Mouse (Mus musculus) MEL (cell line): Measurements from ENCODE around the gene Lrsam1. TPM values are rescaled to one million over a fixed set of nuclear protein-coding genes. Genes with fewer than 3 reads are reported as not detected.

Source experiments
- DNase-seq: peaks from one replicate; pipeline ENCODE4 v3.0.0; 2011; ENCODE audit warnings: low read depth, low spot score
- H3K27ac ChIP-seq: 2 replicates; pipeline ENCODE4 v1.5.1; 2012; ENCODE audit warnings: low read depth, mild to moderate bottlenecking, control low read depth, low read length, moderate library complexity; ENCODE audit not compliant: control insufficient read depth
- H3K27me3 ChIP-seq, 2 experiments: fragments of 150-350 bp in 1 of 2; sonication (generic) in 1 of 2; 2 replicates each; pipeline ENCODE4 v1.6.1; 2012; ENCODE audit warnings: low read length in 2 of 2, mild to moderate bottlenecking in 2 of 2, improper control_type of control experiment in 1 of 2, moderate library complexity in 1 of 2; ENCODE audit not compliant: insufficient read depth in 2 of 2, control insufficient read depth in 1 of 2
- H3K36me3 ChIP-seq, 2 experiments: 2 replicates each; pipeline ENCODE4 v1.6.1; 2012 to 2014; ENCODE audit warnings: low read length in 2 of 2, improper control_type of control experiment in 1 of 2, inconsistent platforms in 1 of 2, mild to moderate bottlenecking in 1 of 2; ENCODE audit not compliant: insufficient read depth in 2 of 2, control insufficient read depth in 1 of 2
- H3K4me1 ChIP-seq, 2 experiments: fragments of 150-350 bp in 1 of 2; sonication (generic) in 1 of 2; 2 replicates each; pipeline ENCODE4 v1.6.1; 2012; ENCODE audit warnings: low read length in 2 of 2, improper control_type of control experiment in 1 of 2, mild to moderate bottlenecking in 1 of 2; ENCODE audit not compliant: insufficient read depth in 2 of 2, control insufficient read depth in 1 of 2
- H3K4me3 ChIP-seq, 2 experiments: fragments of 150-350 bp in 1 of 2; sonication (generic) in 1 of 2; 2 replicates each; pipeline ENCODE4 v1.5.1; 2012; ENCODE audit warnings: low read depth in 2 of 2, low read length in 2 of 2, mild to moderate bottlenecking in 2 of 2, moderate library complexity in 2 of 2, control low read depth in 1 of 2, improper control_type of control experiment in 1 of 2; ENCODE audit not compliant: control insufficient read depth in 1 of 2, insufficient read depth in 1 of 2
- H3K79me2 ChIP-seq: 2 replicates; pipeline ENCODE4 v1.6.1; 2012; ENCODE audit warnings: mild to moderate bottlenecking, low read length, moderate library complexity; ENCODE audit not compliant: control insufficient read depth, poor library complexity, insufficient read depth
- H3K9ac ChIP-seq: 2 replicates; pipeline ENCODE4 v1.6.1; 2012; ENCODE audit warnings: low read depth, mild to moderate bottlenecking, control low read depth, low read length, moderate library complexity; ENCODE audit not compliant: control insufficient read depth, poor library complexity, severe bottlenecking
- H3K9me3 ChIP-seq: fragments of 150-350 bp; sonication (generic); replicated peaks from 2 replicates; pipeline ENCODE4 v1.6.1; 2012; ENCODE audit warnings: mild to moderate bottlenecking, low read length, improper control_type of control experiment, moderate library complexity; ENCODE audit not compliant: insufficient read depth
- BHLHE40 ChIP-seq: IDR thresholded peaks from 2 replicates; pipeline ENCODE4 v1.6.1; 2012; ENCODE audit warnings: low read depth, mild to moderate bottlenecking, inconsistent platforms, low read length, improper control_type of control experiment, borderline replicate concordance
- CHD2 ChIP-seq: IDR thresholded peaks from 2 replicates; pipeline ENCODE4 v1.6.1; 2011; ENCODE audit warnings: low read length, improper control_type of control experiment
- E2F4 ChIP-seq: IDR thresholded peaks from 2 replicates; pipeline ENCODE4 v1.6.1; 2011; ENCODE audit warnings: low read depth, low read length, improper control_type of control experiment, borderline replicate concordance
- ETS1 ChIP-seq: IDR thresholded peaks from 2 replicates; pipeline ENCODE4 v1.6.1; 2012; ENCODE audit warnings: low read depth, mild to moderate bottlenecking, inconsistent platforms, low read length, improper control_type of control experiment, moderate library complexity
- GABPA ChIP-seq: IDR thresholded peaks from 2 replicates; pipeline ENCODE4 v1.6.1; 2012; ENCODE audit warnings: low read depth, mild to moderate bottlenecking, inconsistent platforms, low read length, improper control_type of control experiment, moderate library complexity
- GATA1 ChIP-seq: IDR thresholded peaks from 2 replicates; pipeline ENCODE4 v1.6.1; 2011; ENCODE audit warnings: low read depth, low read length, improper control_type of control experiment
- KAT2A ChIP-seq: conservative IDR thresholded peaks from 2 replicates; pipeline ENCODE4 v1.6.1; 2012; ENCODE audit warnings: low read depth, low read length, improper control_type of control experiment, inconsistent platforms
- MAZ ChIP-seq: IDR thresholded peaks from 2 replicates; pipeline ENCODE4 v1.6.1; 2012; ENCODE audit warnings: low read depth, mild to moderate bottlenecking, inconsistent platforms, low read length, improper control_type of control experiment
- MEF2A ChIP-seq: IDR thresholded peaks from 2 replicates; pipeline ENCODE4 v1.6.1; 2014; ENCODE audit warnings: low read depth, mild to moderate bottlenecking, inconsistent platforms, low read length, improper control_type of control experiment; ENCODE audit not compliant: poor library complexity, insufficient replicate concordance, severe bottlenecking; ENCODE audit errors: extremely low read depth
- MYB ChIP-seq: IDR thresholded peaks from 2 replicates; pipeline ENCODE4 v1.6.1; 2011; ENCODE audit warnings: mild to moderate bottlenecking, low read depth, low read length, improper control_type of control experiment
- MYC ChIP-seq: IDR thresholded peaks from 2 replicates; pipeline ENCODE4 v1.6.1; 2011; ENCODE audit warnings: low read depth, mild to moderate bottlenecking, low read length, improper control_type of control experiment, moderate library complexity
- NELFE ChIP-seq: IDR thresholded peaks from 2 replicates; pipeline ENCODE4 v1.6.1; 2011; ENCODE audit warnings: low read depth, low read length, improper control_type of control experiment
- NRF1 ChIP-seq: IDR thresholded peaks from 2 replicates; pipeline ENCODE4 v1.6.1; 2014; ENCODE audit warnings: low read depth, mild to moderate bottlenecking, inconsistent platforms, low read length, improper control_type of control experiment, moderate library complexity; ENCODE audit not compliant: poor library complexity, insufficient read depth, severe bottlenecking
- POLR2A ChIP-seq, 2 experiments: IDR thresholded peaks; 2 replicates each; pipeline ENCODE4 v1.6.1; 2011 to 2012; ENCODE audit warnings: low read length in 2 of 2, mild to moderate bottlenecking in 2 of 2, control low read depth in 1 of 2, improper control_type of control experiment in 1 of 2, low read depth in 1 of 2, moderate library complexity in 1 of 2; ENCODE audit not compliant: control insufficient read depth in 1 of 2, insufficient read depth in 1 of 2, poor library complexity in 1 of 2
- POLR2AphosphoS2 ChIP-seq: IDR thresholded peaks from 2 replicates; pipeline ENCODE4 v1.6.1; 2011; ENCODE audit warnings: low read length, improper control_type of control experiment
- POLR2AphosphoS5 ChIP-seq: IDR thresholded peaks from 2 replicates; pipeline ENCODE4 v1.6.1; 2012; ENCODE audit warnings: low read depth, borderline replicate concordance, mild to moderate bottlenecking, inconsistent platforms, low read length, moderate library complexity, mixed read lengths
- SIN3A ChIP-seq: IDR thresholded peaks from 2 replicates; pipeline ENCODE4 v1.6.1; 2012; ENCODE audit warnings: low read length, improper control_type of control experiment, inconsistent platforms
- SMC3 ChIP-seq: IDR thresholded peaks from 2 replicates; pipeline ENCODE4 v1.6.1; 2011; ENCODE audit warnings: low read depth, low read length, improper control_type of control experiment
- TBP ChIP-seq: IDR thresholded peaks from 2 replicates; pipeline ENCODE4 v1.8.0; 2011; ENCODE audit warnings: low read depth, low read length, improper control_type of control experiment
- TCF12 ChIP-seq: IDR thresholded peaks from 2 replicates; pipeline ENCODE4 v1.6.1; 2014; ENCODE audit warnings: low read depth, mild to moderate bottlenecking, inconsistent platforms, low read length, improper control_type of control experiment, moderate library complexity
- ZC3H11A ChIP-seq: IDR thresholded peaks from 2 replicates; pipeline ENCODE4 v1.6.1; 2012; ENCODE audit warnings: low read depth, mild to moderate bottlenecking, inconsistent platforms, low read length, improper control_type of control experiment
- ZKSCAN1 ChIP-seq: IDR thresholded peaks from 2 replicates; pipeline ENCODE4 v1.6.1; 2012; ENCODE audit warnings: low read depth, mild to moderate bottlenecking, inconsistent platforms, low read length, improper control_type of control experiment, moderate library complexity
- ZMIZ1 ChIP-seq: IDR thresholded peaks from 2 replicates; pipeline ENCODE4 v1.6.1; 2012; ENCODE audit warnings: low read depth, mild to moderate bottlenecking, inconsistent platforms, low read length, improper control_type of control experiment, moderate library complexity
- ZNF384 ChIP-seq: IDR thresholded peaks from 2 replicates; pipeline ENCODE4 v1.6.1; 2012; ENCODE audit warnings: low read depth, mild to moderate bottlenecking, inconsistent platforms, low read length, improper control_type of control experiment
- polyA plus RNA-seq, 2 experiments: library from polyadenylated mRNA; stranded (reverse) in 1 of 2; unstranded in 1 of 2; fragments of >175 nt in 1 of 2; fragments of >200 nt in 1 of 2; gene quantifications; 2 replicates each; pipeline versions ENCODE4 v1.2.1 to v1.2.4; 2012; ENCODE audit warnings: low replicate concordance in 2 of 2, low read depth in 1 of 2; ENCODE audit not compliant: insufficient read length in 2 of 2, insufficient read depth in 1 of 2, missing spikeins in 1 of 2
- total RNA-seq: library from RNA; depleted of rRNA; stranded (reverse); fragments of 300-350 nt; gene quantifications from 2 replicates; pipeline ENCODE4 v1.2.3, GENCODE M21; 2012

Lrsam1 gene
- total and polyA plus RNA-seq, 3 experiments = 14.2 to 17.9 TPM; not detected in 1

- Histone ChIP-seq H3K27me3 (no peaks in the 10 kb centered on the region; a peak in 1 of 4 replicates), H3K27ac (no peak overlapping the region), H3K4me1 (peaks cover 4 to 6% of the 10 kb centered on the region in 2 experiments; a peak in 3 of 4 replicates), H3K36me3 (peaks cover 0 to 2% of the 10 kb centered on the region in 2 experiments; a peak in 1 of 4 replicates), H3K4me3 (no peak overlapping the region), H3K79me2 (peaks cover 6% of the 10 kb centered on the region), H3K9ac (no peak overlapping the region), H3K9me3 (no peaks in the 10 kb centered on the region)
- DNase-seq = no peak
- TF ChIP-seq SMC3 = no peak
- no peak for TF ChIP-seq GATA1
- TF ChIP-seq ZNF384 = no peak
- TF ChIP-seq NRF1 = no peak
- TF ChIP-seq TCF12 = no peak
- TF ChIP-seq SIN3A = no peak
- no peak for TF ChIP-seq POLR2A (IDR thresholded peaks at IDR 0.05; ENCODE audit: control insufficient read depth in 1 of 2, insufficient read depth in 1 of 2, low read depth in 1 of 2, low read length in 2 of 2, poor library complexity in 1 of 2)
- no peak for TF ChIP-seq POLR2AphosphoS5
- TF ChIP-seq ZC3H11A = no peak
- TF ChIP-seq MAZ = no peak
- no peak for TF ChIP-seq MYC
- TF ChIP-seq KAT2A = no peak
- no peak for TF ChIP-seq ZKSCAN1
- TF ChIP-seq ETS1 = no peak
Measured at GRCm38 (mm10) chr2:32985844-32986243, 24.4 kb upstream of the Lrsam1 start.

- Histone ChIP-seq H3K9me3 (no peaks in the 10 kb centered on the region), H3K27me3 (no peaks in the 10 kb centered on the region; a peak in 1 of 4 replicates), H3K4me1 (peaks cover 16% of the 10 kb centered on the region in 2 experiments), H3K36me3 (peaks cover 0 to 18% of the 10 kb centered on the region in 2 experiments; a peak in 2 of 4 replicates), H3K9ac (no peak overlapping the region), H3K27ac (no peak overlapping the region), H3K4me3 (no peak overlapping the region)
- DNase-seq = no peak
- no peak for TF ChIP-seq E2F4
- TF ChIP-seq GABPA = no peak
- no peak for TF ChIP-seq NELFE
- no peak for TF ChIP-seq ZMIZ1
- no peak for TF ChIP-seq POLR2AphosphoS2
- TF ChIP-seq CHD2 = no peak
- TF ChIP-seq TBP = no peak
- TF ChIP-seq MYB = no peak
- TF ChIP-seq POLR2A (IDR thresholded peaks at IDR 0.05; ENCODE audit: control insufficient read depth in 1 of 2, insufficient read depth in 1 of 2, low read depth in 1 of 2, low read length in 2 of 2, poor library complexity in 1 of 2) = no peak
- TF ChIP-seq SIN3A = no peak
- no peak for TF ChIP-seq GATA1
- TF ChIP-seq MEF2A = no peak
- TF ChIP-seq BHLHE40 = no peak
- TF ChIP-seq, all 39 proteins: peak for 0
- H3K79me2 ChIP-seq = peaks cover 6% of the 10 kb centered on the region
Measured at GRCm38 (mm10) chr2:32983617-32984016, 22.2 kb upstream of the Lrsam1 start.
